Mouse (Mus musculus): ENCODE results near the gene Hmx1.

Gene Hmx1

DNA sequence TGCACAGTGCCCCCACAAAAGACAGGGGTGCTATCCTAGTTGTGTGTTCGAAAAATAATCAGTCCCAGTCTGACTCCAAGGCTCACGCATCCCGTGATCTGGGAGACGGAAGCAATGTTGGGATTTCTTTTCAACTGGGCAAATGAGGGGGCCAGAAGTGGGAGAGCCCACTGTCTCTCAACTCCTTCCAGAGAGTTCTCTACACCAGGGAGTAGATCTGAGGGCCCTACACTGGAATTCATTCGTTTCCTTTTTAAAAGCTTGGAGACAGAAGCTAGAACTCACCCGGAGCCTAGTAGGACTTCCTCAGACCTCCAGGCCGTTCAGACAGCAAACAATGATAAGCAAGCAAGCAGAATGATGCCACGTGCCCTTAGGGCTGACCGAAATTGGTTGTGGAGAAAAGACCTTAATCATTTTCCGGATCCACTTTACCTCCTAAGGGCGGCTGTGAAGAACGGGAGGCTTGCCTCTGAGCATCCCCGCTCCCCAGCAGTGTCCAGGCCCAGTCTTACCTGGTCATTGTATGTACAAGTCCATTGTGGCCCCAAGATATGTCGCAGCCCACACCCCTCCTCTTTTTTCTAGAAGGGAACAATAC lies 9.5 kb downstream of the Hmx1 start:
- DNase-seq (ENCODE audit: low spot score): no peak

DNA sequence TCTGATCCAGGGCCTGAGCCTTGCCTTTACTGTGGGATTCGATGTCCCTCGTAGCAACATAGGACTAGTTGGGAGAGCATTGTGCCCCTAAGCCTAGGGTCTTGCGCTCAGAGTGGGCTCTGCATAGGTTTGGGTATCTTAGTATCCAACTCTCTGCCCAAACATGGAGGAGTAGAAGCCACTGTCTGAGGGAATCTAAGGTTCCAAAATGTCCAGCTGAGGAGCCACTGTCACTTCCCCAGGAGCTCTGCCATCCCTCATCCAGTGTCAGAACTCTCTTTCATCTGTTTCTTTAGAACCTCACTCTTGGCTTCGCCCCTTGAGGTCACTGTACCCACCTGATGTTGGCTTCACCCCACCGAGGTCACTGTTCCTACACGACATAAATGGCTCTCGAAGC lies 10.2 kb downstream of the Hmx1 start:
- no peak for DNase-seq (ENCODE audit: low spot score)

DNA sequence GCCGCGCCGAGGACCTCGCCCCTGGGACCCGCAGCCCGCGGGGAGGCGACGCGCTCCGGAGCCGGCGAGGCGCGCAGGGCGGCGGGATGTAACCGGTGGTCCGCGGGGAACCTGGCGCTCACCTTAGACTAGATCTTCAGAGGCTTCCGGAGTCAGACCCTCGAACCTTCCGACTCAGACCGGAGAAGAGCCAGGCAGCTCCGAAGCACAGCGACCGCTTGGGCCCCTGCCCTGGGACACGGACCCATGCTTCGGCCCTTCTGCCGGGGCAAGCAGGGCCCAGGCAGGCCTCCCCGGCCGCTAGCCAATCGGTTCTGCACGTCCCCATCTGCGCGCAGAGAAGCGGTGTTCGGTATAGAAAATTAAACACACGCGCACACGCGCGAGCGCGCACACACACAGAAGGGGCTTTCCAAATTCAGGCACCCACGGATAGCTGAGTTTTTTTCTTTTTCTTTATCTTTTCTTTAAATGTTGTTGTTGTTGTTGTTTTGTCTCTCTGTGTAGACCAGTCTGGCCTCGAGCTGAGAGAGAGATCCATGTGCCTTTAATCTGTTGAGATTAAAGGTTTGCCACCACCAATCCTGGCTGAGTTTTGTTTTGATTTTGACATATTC lies 10.9 kb downstream of the Hmx1 start:
- DNase-seq (ENCODE audit: low spot score): no peak

DNA sequence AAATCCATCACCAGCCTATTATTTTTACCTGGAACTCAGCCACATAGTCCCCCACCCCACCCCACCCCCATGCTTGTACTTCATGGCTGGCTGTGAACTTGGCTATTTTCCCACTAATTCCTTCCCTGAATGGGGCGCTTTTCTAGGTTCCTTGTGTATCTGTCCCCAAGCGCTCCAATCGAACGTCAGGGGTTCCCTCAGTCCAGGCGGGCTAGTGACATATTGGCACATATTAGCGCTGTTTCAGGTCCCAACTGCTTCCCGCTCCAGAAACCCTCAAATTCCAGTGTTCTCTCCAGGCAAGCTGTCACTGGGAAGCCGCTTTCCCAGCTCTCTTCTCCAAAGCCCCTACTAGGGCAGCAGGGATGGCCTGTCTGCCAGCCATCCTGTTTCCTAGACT lies 12.3 kb downstream of the Hmx1 start:
- no peak for DNase-seq (ENCODE audit: low spot score)

DNA sequence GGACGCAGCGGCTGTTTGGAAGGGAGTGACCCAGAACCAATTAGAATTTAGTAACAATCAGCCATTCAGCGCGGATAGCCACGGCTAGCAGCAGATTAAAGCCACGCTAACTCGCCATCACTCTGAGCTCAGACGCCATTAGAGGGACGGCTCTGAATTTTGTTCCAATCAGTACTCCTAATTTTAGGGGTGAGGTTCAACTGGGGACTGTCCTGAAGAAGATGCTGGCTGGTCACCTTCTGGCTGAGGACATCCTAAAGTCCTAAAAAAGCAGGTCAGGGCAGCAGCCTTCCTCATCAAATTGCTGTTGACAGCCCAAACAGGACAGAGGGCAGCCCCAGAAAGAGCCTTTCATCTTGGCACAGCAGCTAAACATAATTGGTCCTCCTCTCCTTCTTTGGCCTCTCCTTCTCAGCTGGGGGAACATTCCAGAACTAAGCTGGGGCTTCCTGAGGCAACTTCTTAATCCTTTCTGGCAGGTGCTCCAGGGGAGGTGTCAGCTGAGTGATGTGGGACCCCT lies 18.6 kb downstream of the Hmx1 start:
- DNase-seq (ENCODE audit: low spot score): no peak

DNA sequence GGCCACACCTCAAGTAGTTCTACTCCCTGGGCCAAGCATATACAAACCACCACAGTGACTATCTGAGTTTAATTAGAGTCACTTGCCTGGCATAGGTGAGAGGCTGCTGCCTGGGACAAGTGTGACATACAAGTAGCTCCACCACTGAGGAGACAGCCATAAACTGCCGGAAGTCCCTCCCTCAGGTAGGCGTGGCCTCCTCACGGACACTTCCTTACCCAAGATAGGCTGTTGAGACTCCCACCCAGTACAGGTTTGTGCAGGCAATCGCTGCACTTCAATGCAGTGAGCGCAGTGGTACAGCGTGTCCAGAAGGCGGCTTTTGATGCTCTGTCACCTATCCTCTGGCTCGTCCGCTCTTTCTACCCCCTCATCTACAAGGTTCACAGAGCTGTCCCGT lies 22.1 kb downstream of the Hmx1 start:
- no peak for DNase-seq (ENCODE audit: low spot score)

DNA sequence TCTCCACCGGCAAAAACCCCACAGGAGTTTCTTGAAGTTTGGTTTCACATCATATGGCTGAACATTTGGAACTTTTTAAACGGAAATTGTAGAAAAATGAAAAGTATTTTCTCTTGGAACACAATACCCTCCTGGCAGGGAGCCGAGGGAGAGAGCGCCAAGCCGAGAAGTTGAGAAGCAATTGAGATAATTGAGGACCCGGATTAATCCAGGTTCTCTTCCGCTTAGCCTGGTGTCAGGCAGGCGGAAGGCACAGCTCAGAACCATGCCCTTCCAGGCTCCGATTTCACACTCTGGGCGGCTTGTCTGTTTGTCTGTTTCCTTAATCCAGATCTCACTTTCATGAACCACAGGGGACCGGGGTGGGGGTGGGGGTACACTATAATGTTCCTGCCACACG lies 23.9 kb downstream of the Hmx1 start:
- no peak for DNase-seq (ENCODE audit: low spot score)

DNA sequence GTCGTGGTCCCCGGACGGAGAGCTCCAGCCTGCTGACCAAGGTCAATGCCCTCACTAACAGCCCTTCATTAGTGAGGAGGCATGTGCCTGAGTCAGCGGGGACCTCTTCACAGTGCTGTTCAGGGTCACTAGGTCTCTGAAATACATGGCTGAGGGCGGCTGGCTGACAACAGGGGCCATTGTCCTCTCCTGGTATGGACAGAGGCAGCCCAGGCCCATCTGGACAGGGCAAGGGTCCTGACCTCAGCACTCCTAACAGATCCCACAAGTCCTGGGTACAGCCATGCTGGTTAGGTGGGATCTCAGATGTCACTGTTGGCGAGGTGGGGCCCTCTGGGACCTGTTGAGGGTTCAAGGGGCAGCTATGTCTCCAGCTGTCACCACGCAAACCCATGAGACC lies 28.8 kb downstream of the Hmx1 start:
- peak; percentile 68 for DNase-seq (ENCODE audit: low spot score)

DNA sequence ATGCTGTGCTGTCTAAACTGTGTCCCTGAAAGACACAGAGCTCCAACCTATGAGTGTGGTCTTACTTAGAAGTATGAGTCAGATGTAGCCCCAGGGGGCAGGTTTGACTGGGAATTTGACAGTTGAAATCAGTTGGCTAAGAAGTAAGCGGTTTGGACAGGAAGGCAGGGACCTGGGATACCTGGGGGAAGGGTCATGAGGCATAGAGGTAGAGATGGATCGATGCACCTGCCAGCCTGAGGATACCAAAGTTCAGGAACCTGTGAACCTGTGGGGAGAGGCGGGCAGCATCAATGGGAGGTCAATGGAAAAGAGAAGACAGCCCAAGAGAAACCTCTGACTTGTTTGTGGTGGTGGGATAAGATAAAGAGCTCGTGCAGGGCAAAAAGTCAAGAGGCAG lies 32.7 kb downstream of the Hmx1 start:
- no peak for DNase-seq (ENCODE audit: low spot score)

DNA sequence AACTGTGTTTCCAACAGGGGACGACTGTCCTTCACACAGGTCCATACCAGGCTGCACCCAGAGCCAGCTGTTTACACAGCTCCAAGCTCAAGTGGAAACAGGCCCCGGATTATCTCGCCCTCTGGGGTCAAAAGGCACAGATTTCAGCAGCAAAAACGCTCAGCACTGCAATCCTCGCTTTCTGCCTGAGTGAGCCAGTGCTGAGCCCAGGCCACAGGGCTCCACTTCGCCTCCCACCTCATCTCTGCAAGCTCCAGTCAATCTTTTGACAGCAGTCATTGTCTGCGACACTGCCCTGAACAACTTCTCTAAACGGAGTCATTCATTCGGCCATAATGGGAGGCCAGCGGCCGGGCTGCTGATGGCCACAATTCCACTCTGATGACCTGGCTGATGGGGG lies 36.3 kb downstream of the Hmx1 start:
- peak; percentile 76 for DNase-seq (ENCODE audit: low spot score)

DNA sequence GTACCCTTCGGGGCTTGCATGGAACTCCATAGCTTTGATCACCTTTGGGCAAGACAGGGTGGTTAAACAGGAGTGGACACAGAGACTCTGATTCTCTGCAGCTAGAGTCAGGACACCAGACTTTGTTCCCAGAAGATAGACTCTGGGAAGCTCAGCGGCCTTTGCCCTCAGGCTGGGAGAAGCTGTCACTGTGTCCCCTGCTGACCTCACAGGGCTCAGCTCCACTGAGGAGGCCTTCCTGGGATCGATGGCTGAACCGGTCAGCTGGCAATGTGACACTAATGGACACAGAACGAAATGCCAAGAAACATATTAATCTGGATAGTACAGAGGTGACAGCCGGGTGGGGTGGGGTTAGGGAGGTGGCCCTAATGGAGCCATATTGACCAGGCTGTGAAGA lies 39.0 kb downstream of the Hmx1 start:
- DNase-seq (ENCODE audit: low spot score): no peak

DNA sequence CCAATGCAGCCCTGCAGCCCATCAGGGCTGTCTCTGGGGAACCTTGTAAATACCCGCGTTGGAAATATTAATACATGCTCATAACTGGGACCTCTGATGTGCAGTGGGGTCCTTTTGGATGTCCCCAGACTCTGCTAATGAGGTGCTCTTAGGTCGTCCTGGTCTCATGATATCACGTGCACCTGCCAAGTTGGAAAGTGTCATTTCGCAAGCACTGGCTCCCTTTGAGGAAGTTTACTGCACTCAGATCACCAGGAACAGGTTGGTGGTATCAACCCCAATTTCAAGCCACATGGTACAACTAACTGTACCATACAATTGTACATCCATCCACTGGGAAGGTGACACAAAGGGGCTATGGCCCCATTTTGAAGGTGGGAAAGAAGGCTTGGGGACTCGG lies 39.5 kb downstream of the Hmx1 start:
- DNase-seq (ENCODE audit: low spot score): no peak

DNA sequence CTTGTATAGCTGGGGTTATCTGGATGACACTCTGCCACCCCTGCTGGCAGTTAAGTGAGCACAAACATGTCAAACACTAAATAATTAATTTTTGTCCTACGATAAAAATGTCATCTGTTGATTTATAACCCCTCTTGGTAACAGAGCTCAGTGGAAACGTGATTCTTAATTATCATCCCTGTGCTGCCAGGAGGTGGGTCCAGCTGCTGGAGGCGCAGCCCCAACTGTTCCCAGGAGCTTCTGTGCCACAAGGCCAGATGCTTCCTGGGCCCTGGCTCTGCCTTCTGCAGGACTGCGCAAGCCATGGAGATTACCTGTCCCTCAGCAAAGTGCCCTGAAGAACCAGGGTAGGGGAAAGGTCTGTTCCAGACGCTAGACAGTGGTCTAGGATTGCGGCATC lies 43.2 kb downstream of the Hmx1 start:
- no peak for DNase-seq (ENCODE audit: low spot score)

DNA sequence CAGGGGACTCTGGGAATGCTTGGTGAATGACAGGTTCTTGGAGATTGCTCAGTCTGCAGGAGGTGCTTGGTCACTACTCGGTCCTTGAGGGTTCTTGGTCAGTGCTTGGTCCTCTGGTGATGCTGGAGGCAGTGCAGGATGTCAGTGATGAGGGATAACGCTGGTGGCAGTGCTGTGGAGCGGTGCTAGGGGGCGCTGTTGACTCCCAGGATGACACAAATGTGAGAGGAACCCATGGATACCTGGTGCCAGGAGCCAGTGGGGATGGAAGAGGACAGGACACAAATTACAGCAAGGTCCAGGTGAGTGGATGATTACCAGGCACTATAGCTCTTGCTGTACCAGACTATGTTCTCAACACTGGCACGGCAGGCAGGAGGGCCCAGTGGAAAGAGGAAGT lies 45.1 kb downstream of the Hmx1 start:
- DNase-seq (ENCODE audit: low spot score): no peak

DNA sequence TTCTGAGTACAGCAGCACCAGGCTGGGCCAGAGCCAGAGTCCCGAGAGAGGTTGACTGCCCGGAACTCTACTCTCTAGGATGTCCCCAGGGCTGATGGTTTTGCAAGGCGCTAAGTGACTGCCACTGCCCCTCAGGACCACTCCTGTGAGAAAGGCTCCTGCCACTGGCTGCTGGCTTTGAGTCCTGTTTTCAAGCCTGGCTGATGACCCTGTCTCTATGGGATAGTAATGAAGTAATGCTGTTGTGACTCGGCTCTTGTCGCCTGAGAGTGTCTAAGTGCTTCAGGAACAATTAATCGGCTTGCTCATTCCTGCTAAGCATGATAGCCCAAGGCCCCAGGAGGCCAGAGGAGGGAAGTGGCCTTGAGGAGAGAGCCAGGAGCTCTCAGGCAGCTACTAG lies 45.8 kb downstream of the Hmx1 start:
- DNase-seq (ENCODE audit: low spot score): no peak

DNA sequence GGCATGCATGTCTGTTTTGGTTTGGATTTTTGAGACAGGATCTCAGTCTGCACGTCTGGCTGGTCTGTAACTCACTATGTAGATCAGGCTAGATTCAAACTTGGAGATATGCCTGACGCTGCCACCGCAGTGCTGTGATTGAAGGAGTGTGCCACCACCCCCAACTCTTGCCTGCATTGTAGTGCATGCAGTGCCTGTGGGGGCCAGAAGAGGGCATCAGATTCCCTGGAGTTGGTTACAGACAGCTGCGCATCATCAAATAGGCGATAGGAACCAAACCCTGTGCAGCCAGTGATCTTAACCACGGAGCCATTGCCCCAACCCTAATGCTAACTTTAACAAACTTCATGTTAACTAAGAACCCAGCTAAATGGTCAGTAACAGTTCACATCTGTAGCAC lies 49.9 kb downstream of the Hmx1 start:
- no peak for DNase-seq (ENCODE audit: low spot score)

DNA sequence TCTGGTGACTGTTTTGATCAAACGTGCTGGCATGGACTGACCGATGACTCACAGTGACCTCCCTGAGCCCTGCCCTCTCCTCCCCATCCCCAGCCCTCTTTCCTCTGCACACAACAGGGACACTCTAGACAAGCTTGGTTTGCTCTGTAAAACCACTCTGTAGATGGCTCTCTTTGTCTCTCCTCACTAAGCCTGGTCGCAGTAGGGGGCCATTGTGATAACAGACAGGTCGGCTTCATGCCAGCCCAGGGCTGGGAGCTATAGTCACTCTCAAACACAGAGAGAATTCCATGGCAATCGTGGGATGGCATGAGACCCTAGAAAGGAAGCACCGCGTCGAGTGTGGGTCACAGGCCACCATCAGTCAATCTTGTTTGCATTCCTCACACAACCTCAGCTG lies 51.6 kb downstream of the Hmx1 start:
- no peak for DNase-seq (ENCODE audit: low spot score)

DNA sequence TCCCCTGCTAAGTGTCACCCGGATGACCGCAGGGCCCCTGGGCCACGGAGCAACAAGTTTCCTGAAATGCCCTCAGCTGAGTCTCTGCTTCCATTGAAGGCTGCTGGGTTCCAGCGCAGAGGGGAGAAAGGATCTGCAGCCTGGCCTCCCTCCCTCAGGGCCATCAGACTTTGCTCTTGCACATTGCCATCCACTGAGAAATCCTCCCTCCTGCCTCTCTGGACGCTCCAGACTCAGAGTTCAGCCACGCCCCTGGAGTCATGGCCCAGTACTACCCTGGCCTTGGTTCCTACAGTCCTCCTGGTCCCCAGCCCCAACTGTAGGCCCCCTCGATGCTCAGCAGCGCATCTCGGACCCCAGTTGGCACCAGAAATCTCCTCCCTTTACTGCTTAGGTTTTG lies 52.5 kb downstream of the Hmx1 start:
- DNase-seq (ENCODE audit: low spot score): no peak

DNA sequence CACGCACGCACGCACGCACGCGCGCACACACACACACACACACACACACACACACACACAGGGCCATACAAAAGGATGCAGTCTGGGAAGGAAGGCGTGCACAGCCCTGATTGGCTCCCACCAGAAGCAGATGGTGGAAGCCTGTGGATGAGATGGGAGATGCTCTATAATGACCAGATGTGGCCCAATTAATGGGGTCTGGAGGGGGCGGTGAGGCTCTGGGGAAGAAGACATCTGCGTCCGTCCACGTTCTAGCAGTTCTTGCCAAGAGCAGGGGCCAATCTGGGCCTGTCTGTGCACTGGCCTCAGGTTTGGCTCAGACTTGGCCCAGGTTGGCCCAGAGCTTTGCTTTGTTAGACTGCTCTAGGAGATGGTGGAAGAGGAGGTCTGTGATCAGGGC lies 55.8 kb downstream of the Hmx1 start:
- no peak for DNase-seq (ENCODE audit: low spot score)

DNA sequence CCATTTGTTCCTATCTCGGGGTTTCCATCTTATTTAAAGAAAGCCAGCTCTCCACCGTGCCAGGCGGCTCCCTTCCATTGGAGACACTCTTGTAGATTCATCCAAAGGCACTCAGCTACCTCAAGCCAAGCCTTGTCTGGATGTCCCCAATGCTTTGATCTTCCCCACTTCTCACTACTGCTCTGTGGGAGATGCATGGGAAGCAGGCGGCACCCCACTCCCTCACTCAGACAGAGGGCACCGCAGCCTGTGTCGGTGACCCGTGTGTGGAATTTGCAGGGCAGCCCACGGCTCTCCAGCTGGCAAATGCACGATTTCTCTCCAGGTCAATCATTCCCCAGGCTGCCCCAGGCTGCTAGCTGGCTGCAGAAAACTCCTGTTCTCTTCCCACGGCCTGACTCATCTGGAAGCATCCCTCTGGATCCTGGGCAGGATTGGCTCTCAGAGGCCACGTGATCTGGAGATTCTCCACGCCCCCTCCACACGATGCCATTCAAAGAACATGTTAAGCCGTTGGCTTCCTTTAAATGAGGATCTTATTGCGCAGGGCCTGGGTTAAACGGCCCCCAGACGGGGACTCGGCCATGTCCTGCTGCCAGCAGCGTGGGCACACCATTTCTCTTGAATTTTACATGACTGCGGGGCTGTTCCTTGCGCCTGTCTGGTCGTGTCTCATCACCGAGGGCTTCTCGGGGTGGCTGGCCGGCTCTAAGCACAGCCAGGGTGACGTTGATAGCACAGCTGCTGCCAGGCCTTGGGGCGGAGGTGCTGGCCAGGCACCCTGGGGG lies 58.9 kb downstream of the Hmx1 start:
- DNase-seq (ENCODE audit: low spot score): peak; percentile 89

All from embryo, embryonic 10.5 days (tissue).